Mouse (Mus musculus) heart, adult 2 months (tissue): ENCODE measurements around the gene St8sia1.

ENCODE experiments used
- CTCF ChIP-seq: fragments of 200-600 bp; IDR thresholded peaks from 2 replicates; pipeline ENCODE4 v1.8.1; 2022; ENCODE audit warnings: antibody characterized with exemption, mild to moderate bottlenecking, moderate library complexity
- EP300 ChIP-seq: fragments of 200-500 bp; IDR thresholded peaks from 2 replicates; pipeline ENCODE4 v1.6.1; 2011; ENCODE audit warnings: low read depth, low read length, control low read depth; ENCODE audit not compliant: insufficient read depth

DNA sequence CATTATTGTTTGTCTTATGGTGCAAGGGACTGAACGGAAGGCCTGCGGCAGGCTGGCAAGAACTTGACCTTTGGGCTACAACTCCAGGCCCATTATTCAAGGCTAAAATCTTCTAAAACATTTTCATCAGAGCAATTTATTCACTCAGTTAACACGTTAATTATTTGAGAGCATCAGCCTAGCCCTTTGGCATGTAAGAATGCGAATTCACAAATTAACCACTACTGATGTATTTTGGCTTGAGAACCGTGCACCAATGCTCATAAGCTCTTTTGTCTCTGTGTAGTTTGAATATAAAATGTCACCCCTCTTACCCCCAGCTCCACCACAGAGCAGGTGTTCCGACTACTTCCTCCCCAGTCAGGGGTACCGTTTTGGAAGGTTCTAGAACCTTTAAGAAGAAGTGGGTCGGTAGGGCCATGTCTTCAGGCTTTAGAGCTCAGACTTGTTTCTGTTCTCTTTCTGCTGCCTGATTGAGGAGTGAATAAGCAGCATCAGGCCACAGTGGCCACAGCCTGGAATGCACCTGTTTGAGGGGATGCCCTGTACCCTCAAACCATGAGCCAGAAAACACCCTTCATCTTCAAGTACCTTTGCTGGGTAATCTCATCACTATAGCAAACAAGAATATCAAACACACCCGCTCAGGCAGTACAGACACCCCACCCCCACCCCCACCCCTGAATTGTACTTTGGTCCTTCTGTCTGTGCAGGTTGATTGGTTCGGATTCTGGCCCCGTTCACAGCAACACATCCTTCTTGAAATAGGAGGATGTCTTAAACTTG, 22.5 kb downstream of the St8sia1 start:
- TF ChIP-seq CTCF (no peak), EP300 (no peak)
